12 mouse cellular contexts compared by ENCODE assay signal in the genomic region with DNA sequence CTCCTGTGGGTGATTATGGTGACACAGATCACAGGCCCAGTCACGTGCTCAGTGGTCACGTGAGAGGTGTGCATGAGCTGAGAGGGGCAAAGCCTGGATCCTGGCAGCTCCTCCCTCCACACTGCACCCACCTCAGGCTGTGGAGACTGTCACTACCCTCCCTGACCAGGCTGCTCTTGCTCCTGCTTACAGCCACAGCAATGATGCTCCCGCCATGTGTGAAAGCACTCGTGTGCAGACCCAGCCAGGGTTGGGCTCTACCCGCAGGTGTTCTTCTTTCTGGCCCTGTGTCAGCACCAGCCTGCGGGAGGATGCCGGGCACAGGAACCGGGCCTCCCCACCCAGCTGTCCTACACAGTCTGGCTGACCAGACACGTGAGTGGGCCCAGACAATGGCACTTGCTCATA.
DNase-seq lines count a peak whose midpoint lies in the region; ATAC-seq and TF ChIP-seq lines count a peak whose summit lies in the region.
"Had no signal": no experiment of that assay in that cellular context is flagged by ENCODE, and none has a peak within 500 bp of the region (broad histone marks: within the 10 kb centered on the region; RNA-seq: fewer than 3 reads in every experiment).

No protein-coding gene starts in this region.

- no peaks in the 10 kb centered on the region for H3K9me3 ChIP-seq in forebrain, embryonic 13.5 days (replicated peaks)

- H3K27ac ChIP-seq in forebrain, embryonic 13.5 days: peak overlapping the region; percentile 31
- no peak overlapping the region for H3K27ac ChIP-seq in heart, adult 2 months

- no peak for TF ChIP-seq POLR2A in heart, adult 2 months (IDR thresholded peaks at IDR 0.05; ENCODE audit: insufficient read depth, low read depth, low read length)

- no peak for TF ChIP-seq EP300 in heart, adult 2 months (IDR thresholded peaks at IDR 0.05; ENCODE audit: insufficient read depth, low read depth, low read length)

- intact Hi-C loops in heart, adult 2 months (cut with DNase I): no loop called here

- peaks cover 2% of the 10 kb centered on the region; the same call in 1 of the 2 replicates for H3K79me2 ChIP-seq in heart, adult 2 months (replicated peaks; ENCODE audit: control insufficient read depth, insufficient read depth, low read length)

- no peak for DNase-seq in frontal cortex, adult 2 months (ENCODE audit: extremely low spot score in 1 of 2, low spot score in 1 of 2)
- peak; percentile 82 for DNase-seq in brain, adult 2 months (ENCODE audit: low read depth, low spot score)
- peak; percentile 31 to 34 for DNase-seq in natural killer cell, adult 2 months (ENCODE audit: low spot score in 2 of 2)
- no peak for DNase-seq in spleen, adult 18-20 months
- no peak for DNase-seq in kidney, adult 8-10 months
- DNase-seq in heart, adult 2 months: no peak
- DNase-seq: lung, adult 2 months had no signal

- H3K9ac ChIP-seq in forebrain, embryonic 13.5 days: no peak overlapping the region
- no peak overlapping the region for H3K9ac ChIP-seq in heart, adult 2 months (ENCODE audit: low read depth, low read length)

- no peaks in the 10 kb centered on the region for H3K36me3 ChIP-seq in forebrain, embryonic 13.5 days (ENCODE audit: poor library complexity, severe bottlenecking)
- no peaks in the 10 kb centered on the region for H3K36me3 ChIP-seq in heart, adult 2 months (ENCODE audit: control insufficient read depth, insufficient read depth, low read length)

- no peak overlapping the region for H3K4me2 ChIP-seq in forebrain, embryonic 13.5 days

- TF ChIP-seq CTCF in heart, adult 2 months (IDR thresholded peaks at IDR 0.05): no peak

- peaks cover 9% of the 10 kb centered on the region for H3K4me1 ChIP-seq in forebrain, embryonic 13.5 days
- H3K4me1 ChIP-seq in heart, adult 2 months (ENCODE audit: control insufficient read depth, insufficient read depth, low read length): peaks cover 3% of the 10 kb centered on the region

- ATAC-seq in frontal cortex, adult (ENCODE audit: low TSS enrichment): 0 out of 2 replicates have a peak, but pooled peaks have one; percentile 7
- ATAC-seq in forebrain, embryonic 13.5 days: 0 out of 2 replicates have a peak, but pooled peaks have one; percentile 25
- ATAC-seq: inflammation-experienced regulatory T-cells, adult 6 months; Patski had no signal

- H3K27me3 ChIP-seq in forebrain, embryonic 13.5 days: no peaks in the 10 kb centered on the region
- no peaks in the 10 kb centered on the region for H3K27me3 ChIP-seq in heart, adult 2 months (ENCODE audit: control insufficient read depth, insufficient read depth, low read length)
- H3K27me3 ChIP-seq: Patski had no signal

- no peak overlapping the region for H3K4me3 ChIP-seq in forebrain, embryonic 13.5 days
- no peak overlapping the region for H3K4me3 ChIP-seq in heart, adult 2 months
- H3K4me3 ChIP-seq: myocyte had no signal

- 73% methylated on average over 9 of the region's 9 CpGs for WGBS in forebrain, embryonic 13.5 days
- WGBS in heart, adult 2 months: 77% methylated on average over 9 of the region's 9 CpGs

Comparison
In these comparisons a context has a peak if more than half of its experiments do, and no peak if none do; other contexts are left out.
1. DNase-seq: peak in brain, adult 2 months (single experiment) and natural killer cell, adult 2 months (2 of 2); none in frontal cortex, adult 2 months (0 of 2), spleen, adult 18-20 months (0 of 2), kidney, adult 8-10 months (0 of 2) and heart, adult 2 months (0 of 2).